Mouse (Mus musculus) spleen, adult 12 weeks (tissue): ENCODE data around the gene Gm28048.

Source experiments
- DNase-seq: peaks from one replicate; pipeline ENCODE4 v3.0.0; 2022; ENCODE audit warnings: low spot score

The Gm28048 gene

GRCm38 (mm10) chr11:22886991-22887390 is 94.9 kb downstream of the Gm28048 start:
- DNase-seq = no peak

DNA sequence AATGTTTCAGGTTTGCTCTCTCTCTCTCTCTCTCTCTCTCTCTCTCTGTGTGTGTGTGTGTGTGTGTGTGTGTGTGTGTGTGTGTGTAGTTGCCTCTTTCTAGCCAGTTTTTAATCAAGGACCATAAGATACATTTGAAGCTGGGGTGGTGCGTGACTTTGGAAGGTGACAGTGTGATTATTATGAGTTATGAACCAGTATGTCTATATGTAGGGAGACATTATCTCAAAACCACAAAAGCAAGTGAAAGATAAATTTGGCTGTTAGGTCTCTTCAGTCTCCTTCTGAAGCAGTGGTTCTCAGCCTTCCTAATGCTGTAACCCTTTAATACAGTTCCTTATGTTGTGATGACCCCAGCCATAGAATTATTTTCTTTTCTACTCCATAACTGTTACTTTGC is 96.5 kb downstream of the Gm28048 start:
- DNase-seq = no peak

GRCm38 (mm10) chr11:22883676-22884075 is 98.2 kb downstream of the Gm28048 start:
- no peak for DNase-seq

GRCm38 (mm10) chr11:22882926-22883325 is 99.0 kb downstream of the Gm28048 start:
- DNase-seq = no peak

- no peak for DNase-seq
Measured at GRCm38 (mm10) chr11:22880383-22881172, 101.3 kb downstream of the Gm28048 start.

DNA sequence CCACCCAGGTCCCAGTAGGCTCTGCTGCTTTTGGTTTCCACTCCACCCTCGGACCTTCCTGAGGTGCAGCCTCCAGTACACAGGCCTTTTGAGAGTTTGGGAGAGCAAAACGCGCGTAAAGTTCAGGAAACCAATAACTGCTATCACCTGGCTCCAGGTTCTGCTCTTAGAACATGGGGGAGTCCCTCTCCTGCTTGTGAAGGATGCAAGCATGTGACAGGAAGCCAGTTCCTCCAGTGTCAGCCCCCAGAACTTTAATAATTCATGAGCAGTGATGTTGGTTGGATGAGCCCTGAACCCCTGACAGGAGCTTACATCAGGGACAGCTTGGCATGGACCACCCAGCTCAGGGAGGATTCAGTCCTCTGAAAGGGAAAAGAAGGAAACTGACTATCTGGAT is 102.2 kb downstream of the Gm28048 start:
- DNase-seq = no peak

- DNase-seq = no peak
Measured at GRCm38 (mm10) chr11:22876680-22877330, 105.1 kb downstream of the Gm28048 start.

DNA sequence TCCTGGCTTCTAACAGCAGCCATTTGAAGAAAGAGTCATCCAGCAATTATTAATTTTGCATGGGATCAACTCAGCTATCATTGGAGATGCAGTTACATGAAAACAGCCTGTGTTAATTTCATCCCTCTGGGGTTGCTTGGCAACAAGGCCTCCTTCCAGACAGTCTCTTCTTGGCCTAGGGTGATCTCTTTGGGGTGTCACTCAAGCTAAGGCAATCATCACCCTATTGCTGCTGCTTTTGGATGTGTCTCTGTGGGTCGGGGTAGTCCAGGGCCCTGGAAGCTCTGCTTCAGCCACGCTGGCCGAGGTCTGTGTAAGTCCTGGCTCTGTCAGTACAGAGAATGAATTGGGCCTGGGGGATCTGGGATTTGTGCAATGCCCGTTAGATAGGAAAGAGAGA is 106.6 kb downstream of the Gm28048 start:
- no peak for DNase-seq

DNA sequence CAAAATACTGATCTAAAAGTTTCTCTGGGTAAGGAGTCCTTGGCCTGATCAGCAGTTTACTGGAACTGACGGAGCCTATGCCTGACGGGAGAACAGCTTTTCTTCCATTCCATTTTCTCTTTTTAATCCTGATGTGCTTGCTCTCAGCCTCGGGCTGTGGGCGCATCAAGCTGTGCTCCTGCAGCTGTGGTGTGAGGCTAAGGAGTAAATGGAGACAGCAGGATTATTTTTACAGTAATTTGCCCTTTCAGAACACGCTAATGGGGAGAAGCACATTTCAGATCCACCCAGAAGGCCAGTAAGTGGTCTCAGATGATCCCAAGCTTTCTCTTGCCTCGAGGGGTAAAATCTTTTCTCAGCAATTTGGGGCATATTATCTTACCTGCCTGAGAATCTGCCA is 107.1 kb downstream of the Gm28048 start:
- DNase-seq = no peak

- no peak for DNase-seq
Measured at GRCm38 (mm10) chr11:22873383-22873782, 108.5 kb downstream of the Gm28048 start.

DNA sequence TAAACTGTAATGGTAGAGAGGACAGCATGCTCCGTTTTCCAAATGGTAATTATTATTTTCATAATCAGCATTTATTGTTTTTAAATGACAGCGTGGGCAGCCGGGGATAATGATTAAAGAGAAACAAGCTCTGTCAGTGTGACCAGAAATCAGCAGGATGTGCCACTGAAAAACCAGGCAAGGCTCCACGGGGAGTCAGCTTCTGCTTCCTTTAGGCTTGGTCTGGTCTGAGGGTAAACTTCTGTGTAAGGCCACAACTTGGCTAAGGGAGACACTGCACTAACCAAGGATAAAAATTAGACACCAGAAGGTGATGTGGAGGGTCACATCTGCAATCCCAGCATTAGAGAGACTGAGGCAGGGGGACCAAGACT is 109.6 kb downstream of the Gm28048 start:
- no peak for DNase-seq

DNA sequence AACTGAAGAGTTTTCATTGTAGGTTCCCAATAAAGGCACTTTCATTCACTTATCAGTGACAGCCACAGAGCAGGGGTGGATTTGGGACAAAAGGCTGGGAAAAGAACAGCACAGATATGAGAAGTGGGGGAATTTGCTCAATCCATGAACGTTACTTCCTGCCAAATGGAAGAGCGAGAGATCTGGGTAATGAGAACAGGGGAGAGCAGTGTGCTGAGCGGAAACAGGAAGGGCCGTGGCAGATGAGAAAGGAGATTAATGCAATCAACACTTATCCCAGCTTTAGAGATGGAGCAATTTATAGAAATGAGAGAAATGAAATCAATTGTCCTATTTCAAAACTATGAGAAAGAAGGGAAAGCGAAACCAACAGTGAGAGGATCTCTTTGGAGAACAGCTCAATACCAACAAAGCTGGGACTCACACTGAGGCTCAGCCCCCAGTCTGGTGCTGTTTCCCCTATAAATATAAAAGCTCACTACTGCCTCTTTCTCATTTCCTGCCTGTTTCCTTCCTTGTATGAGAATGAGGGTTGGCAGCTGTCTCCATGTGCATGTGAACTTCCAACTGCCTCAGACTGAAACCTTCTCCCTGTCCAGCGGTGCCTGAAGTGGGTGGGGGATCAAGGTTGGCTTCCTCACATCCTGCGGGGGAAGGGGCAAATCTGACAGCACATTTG is 110.1 kb downstream of the Gm28048 start:
- no peak for DNase-seq

DNA sequence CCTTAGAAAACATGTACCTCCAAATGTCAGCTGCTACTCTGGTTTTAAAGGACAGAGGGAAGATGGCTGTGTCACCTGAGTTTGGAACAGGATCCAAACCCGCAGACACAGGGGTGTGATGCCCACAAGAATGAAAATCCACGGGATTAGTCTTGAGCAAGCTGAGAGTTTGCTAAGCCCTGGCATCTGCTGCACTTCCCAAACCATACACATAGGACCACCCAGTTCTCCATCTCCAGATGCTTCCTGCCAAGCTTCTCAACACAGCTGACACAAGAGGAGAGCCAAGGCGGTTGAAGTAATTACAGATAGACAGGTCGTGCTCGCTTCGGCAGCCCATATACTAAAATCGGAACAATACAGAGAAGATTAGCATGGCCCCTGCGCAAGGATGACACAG is 113.3 kb downstream of the Gm28048 start:
- no peak for DNase-seq

GRCm38 (mm10) chr11:22867691-22868090 is 114.2 kb downstream of the Gm28048 start:
- no peak for DNase-seq

DNA sequence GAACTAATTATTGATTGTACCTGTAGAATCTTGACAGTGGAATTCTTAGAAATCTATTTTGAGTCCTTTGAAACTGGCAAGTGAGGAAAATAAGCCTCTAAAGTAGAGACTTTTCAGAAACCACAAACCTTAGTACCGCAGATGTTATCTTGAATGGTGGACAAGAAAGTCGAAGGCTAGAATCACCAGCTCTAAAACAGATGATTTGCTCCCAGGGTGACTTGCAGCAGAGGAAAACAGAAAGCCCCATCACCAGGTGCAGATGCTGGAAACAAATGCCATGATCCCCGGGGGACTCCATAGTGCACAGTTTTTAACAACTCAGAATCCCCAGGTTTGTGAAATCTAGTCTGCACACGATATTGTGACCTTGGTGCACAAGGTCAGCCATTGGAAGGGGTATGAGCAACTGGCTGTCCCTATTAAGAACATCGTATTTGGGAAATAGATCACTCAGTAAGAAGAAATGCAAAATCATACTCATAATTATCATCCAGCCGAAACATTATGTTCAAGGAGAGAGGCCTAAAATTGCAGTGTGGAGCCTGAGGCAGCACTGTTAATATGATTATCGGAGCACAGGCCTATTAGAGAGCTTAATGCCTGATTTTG is 116.1 kb downstream of the Gm28048 start:
- DNase-seq = no peak

DNA sequence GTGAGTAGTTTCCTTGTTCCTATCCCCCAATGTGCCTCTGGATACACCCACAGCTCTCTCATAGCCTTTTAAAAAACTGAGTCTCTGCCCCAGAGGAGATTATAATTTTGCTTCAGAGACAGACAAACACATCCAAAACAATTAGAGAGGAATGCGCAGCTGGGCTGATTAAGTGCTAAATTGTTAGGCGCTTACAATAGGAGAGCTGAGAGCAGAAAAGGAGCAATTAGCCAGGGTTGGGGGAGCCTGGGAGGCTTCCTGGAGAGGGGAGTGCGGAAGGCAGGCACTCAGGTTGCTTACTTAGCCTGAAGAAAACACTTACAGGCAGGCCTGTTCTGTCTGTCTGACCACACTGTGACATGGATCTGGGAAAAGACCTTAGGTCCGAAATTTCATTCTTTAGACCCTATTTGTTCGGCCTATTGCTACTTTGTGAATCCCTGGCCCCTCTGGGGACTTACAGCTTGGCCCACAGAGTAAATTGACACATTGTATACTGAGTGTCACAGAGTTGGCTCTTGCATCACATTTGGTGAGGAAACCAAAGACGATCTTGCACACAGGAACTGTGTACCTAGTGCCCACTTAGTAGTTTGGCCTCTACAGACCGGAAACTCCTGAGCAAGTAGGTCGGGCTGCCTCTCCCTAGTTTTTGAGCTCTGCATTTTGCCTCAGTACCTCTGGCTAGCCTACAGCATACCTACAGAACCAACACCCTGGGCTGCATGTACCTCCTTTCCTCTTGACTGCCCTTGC is 117.4 kb downstream of the Gm28048 start:
- DNase-seq = no peak

- DNase-seq = no peak
Measured at GRCm38 (mm10) chr11:22863581-22863980, 118.3 kb downstream of the Gm28048 start.

- no peak for DNase-seq
Measured at GRCm38 (mm10) chr11:22861315-22861714, 120.6 kb downstream of the Gm28048 start.

GRCm38 (mm10) chr11:22860335-22861227 is 121.3 kb downstream of the Gm28048 start, which contains the start of gene B3gnt2:
TSS of gene B3gnt2 (minus strand) at chr11:22860961.
- no peak for DNase-seq

- DNase-seq = peak; percentile 77
Measured at GRCm38 (mm10) chr11:22859633-22860334, 122.1 kb downstream of the Gm28048 start.
